Mouse (Mus musculus) frontal cortex, postnatal 10 days (tissue): ENCODE data around the gene Fam198a.
A peak's percentile ranks its signal among the peaks of the same experiment; 100 is the strongest.

ENCODE experiments used
- DNase-seq, 2 experiments: peaks; one replicate each; pipeline ENCODE4 v3.0.0; 2022; ENCODE audit warnings: low spot score in 2 of 2, mixed read lengths in 1 of 2

The Fam198a gene

GRCm38 (mm10) chr9:122021581-122021980, 70.8 kb downstream of the Fam198a start:
- no peak for DNase-seq

- DNase-seq: peak in 1 of 2 experiments; percentile 23
Measured at GRCm38 (mm10) chr9:122022776-122023175, 72.0 kb downstream of the Fam198a start.

GRCm38 (mm10) chr9:122023873-122024272, 73.1 kb downstream of the Fam198a start:
- no peak for DNase-seq

- no peak for DNase-seq
Measured at GRCm38 (mm10) chr9:122024419-122024818, 73.6 kb downstream of the Fam198a start.

GRCm38 (mm10) chr9:122025855-122026590, 75.2 kb downstream of the Fam198a start:
- no peak for DNase-seq

GRCm38 (mm10) chr9:122027081-122027913, 76.5 kb downstream of the Fam198a start:
- no peak for DNase-seq

GRCm38 (mm10) chr9:122027914-122028745, 77.3 kb downstream of the Fam198a start:
- no peak for DNase-seq

GRCm38 (mm10) chr9:122029765-122030164, 79.0 kb downstream of the Fam198a start:
- DNase-seq: no peak
